Mouse (Mus musculus) erythroblast, embryonic 14.5 days (primary cell): Measurements from ENCODE around the gene Rps10.

ENCODE experiments used
- GATA1 ChIP-seq: IDR thresholded peaks from 2 replicates; pipeline ENCODE4 v1.6.1; 2012; ENCODE audit warnings: low read length, inconsistent platforms, mixed read lengths
- TAL1 ChIP-seq: IDR thresholded peaks from 3 replicates; pipeline ENCODE4 v1.6.1; 2012; ENCODE audit warnings: low read length, inconsistent platforms, mixed read lengths

GRCm38 (mm10) chr17:27676270-27676669 is 39.8 kb upstream of the Rps10 start:
- TF ChIP-seq GATA1 (no peak), TAL1 (no peak)
